Mouse (Mus musculus) frontal cortex, postnatal 36 days (tissue): Measurements from ENCODE around the gene Ccl20.

Experiments used
- DNase-seq, 2 experiments: peaks; one replicate each; pipeline ENCODE4 v3.0.0; 2022; ENCODE audit warnings: low spot score in 2 of 2

Ccl20 gene

DNA sequence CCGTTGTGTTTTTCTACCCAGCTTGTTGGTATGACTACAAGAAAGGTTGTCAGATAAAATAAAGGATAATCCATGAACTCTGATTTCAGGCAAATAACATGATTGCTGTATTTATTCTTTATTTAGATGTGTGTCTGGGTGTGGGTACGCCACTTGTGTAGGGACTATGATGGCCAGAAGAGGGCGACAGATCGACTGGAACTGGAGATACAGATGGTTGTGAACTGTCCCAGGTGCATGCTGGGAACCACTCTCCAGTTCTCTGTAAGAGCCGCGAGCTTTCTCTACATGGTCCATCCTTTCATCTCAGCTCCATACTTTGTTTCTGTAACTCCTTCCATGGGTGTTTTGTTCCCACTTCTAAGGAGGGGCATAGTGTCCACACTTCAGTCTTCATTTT is 22.2 kb downstream of the Ccl20 start:
- no peak for DNase-seq

- DNase-seq, result no peak
Observed at GRCm38 (mm10) chr1:83141510-83141909, 24.9 kb downstream of the Ccl20 start.

- no peak for DNase-seq
Observed at GRCm38 (mm10) chr1:83142055-83142454, 25.5 kb downstream of the Ccl20 start.

DNA sequence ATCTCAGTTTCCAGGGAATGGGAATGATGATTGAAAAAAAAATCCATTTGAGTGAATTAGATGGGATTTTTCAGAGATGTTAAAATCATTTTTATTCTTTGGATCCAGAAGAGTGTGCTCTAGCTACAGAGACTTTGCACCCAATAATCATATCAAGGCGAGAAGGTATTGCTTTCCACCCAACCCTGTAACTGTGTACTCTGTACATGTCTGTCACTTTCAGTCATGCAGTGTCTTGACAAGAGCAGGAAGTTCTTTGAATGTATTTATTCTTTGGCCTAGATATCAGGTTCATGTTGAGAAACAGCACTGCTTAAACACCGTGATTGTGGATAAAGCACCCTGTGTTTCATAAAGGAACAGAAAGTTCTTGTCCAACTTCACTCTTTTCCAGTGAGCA is 30.0 kb downstream of the Ccl20 start:
- no peak for DNase-seq

DNA sequence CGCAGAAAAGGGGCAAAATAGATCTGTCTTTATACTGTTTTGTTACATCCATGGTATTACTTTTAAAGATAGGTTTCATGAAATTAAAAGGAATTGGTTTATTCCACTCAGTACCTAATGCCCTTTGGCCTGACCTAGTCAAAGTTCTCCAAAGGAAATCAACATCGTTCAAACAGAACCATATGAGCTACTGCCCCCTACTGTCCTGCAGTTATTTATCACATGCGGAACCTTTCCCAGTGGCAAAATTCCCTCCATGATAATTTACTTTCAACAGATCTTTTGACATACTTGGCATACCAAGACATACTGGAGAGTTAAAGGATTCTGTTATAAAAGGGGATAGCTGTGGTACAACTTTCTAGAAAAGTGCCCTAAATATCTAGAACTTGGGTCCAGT is 33.7 kb downstream of the Ccl20 start:
- DNase-seq, result no peak

DNA sequence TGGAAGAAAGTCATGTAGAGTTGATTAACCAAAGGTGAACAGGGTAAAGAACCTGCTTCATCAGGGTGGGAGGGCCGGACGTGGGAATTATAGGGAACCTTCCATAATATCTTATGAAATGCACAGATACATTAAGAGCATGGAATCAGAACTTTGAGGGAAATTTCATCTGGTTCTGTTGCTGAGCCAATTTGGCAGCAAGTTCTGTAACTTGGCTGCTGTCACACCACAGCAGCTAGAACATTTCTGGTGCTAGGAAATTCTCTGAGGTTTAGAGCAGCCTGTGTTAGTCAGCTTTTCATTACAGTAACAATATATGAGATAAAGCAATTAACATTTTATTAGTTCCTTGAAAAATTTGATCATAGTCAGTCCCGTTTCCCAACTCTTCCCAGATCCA is 36.4 kb downstream of the Ccl20 start:
- DNase-seq, result peak; percentile 22 to 59

DNA sequence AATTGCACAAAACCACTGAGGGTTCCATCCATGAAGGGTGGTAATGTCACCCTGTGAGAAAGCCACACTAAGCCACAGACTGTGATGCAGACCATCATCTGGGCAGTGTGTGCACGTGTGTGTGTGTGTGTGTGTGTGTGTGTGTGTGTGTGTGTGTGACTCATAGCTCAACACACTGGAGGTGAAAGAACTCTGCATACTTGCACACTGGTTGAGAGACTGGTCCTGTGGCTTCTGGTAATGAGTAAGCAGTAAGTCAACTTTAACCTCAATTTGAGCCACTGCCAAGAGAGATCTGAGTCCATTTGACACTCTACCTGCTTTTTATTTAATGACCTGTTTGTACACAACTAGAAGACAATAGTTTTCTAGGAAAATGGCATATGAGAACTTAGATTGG is 40.3 kb downstream of the Ccl20 start:
- no peak for DNase-seq

GRCm38 (mm10) chr1:83159603-83160002 is 43.0 kb downstream of the Ccl20 start, which contains the start of gene Daw1:
Gene Daw1 (plus strand): TSS chr1:83159752.
- DNase-seq, result peak; percentile 51 to 62

DNA sequence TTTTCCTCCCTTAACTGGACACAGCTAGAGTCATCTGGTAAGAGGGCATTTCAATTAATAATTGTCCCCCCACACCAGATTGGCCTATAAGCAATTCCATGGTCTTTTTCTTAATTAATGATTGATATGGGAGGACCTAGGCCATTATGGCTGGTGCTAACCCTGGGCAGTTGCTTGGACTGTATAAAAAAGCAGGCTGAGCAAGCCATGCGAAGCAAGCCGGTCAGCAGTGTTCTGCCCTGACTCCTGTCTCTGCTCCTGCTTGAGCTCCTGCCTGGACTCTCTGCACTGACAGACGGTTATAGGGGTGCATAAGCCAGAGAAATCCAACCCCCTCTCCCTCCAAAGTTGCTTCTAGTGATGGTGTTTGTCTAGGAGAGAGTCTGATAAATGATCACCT is 45.1 kb downstream of the Ccl20 start:
- no peak for DNase-seq

DNA sequence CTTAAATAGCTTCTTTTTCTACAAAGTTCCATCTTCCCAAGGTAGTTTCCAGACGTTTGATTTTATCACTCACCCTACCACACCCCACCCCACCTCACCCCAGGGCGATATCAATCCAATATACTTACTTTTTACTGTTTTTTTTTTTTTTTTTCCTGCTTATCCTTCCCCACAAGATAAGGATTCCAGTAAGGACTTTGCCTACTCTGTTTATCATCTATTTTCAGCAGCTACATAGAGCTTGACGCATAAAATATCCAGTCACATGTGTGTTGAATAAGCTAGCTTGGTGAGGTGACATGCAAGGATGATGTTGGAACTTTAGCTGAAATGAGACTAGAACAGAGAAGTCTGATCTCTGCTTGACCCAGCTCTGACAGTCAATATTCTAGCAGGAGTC is 47.5 kb downstream of the Ccl20 start:
- DNase-seq, result no peak
